Mouse (Mus musculus): ENCODE results near the gene Myef2.
"Not testable (repeated sequence)": the region's sequence is repeated elsewhere in the genome, so short reads cannot be mapped to it uniquely, and the experiment has no call there.

Myef2 gene

DNA sequence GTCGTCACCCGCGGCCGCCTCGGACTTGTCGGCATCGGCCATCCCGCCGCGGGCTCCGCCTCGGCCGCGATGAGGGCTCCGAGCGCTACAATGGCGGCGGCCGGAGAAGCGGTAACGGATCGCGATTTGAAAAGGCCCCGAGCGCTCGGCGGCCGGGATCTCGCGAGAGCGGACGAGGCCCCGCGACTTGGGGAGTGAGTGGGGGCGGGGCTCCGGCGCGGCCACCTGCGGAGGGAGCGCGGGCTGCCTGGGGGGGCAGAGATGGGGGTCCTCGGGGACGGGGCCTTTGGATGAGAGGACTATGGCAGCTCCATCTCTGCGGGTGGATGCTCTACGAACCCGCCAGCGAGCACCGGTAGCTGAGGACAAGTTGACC lies at the start of gene Myef2:
Myef2 (minus strand) TSS at position 185 of the 376 bp plus-strand sequence.
- DNase-seq (ENCODE audit: extremely low read depth, low read depth): no peak

DNA sequence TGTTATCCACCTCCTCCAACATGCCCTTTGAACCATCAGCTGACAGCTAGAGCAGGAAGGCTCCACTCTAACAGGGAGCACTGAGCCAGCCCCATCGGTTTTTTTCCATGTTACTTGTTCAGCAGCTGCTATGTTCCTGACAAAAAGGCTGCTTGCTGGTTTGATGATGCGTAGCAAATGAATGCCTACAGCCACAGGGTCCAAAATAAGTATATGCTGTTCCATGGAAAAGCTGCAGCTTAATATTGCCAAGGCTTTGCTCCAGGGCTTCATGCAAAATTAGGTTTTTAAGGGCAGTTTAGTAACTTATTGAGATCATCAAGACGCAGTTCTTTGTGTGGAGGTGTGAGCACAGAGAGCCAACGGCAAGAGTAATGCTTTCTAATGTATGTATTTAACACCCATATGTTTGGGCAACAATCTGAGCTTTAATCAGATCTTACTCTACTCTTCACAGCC lies 38.6 kb upstream of the Myef2 start:
- DNase-seq (ENCODE audit: extremely low read depth, low read depth): no peak

DNA sequence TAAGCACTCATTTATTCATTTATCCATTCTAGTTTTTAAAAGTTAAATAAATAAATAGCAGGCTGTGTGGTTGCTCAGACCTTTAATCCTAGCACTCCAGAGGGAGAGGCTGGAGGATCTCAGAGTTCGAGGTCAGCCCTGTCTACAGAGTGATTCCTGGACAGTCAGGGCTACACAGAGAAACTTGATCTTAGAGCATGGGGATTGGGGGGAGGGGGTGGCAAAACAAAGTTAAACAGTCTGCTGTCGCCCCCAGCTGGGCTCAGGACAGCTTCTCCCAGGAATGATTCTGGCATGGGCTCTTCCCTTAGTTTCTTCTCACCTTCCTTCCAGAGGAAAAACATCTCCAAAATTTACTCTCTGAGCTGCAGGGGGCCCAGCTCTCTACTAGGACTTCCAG lies 32.0 kb upstream of the Myef2 start:
- no peak for DNase-seq (ENCODE audit: extremely low read depth, low read depth)

DNA sequence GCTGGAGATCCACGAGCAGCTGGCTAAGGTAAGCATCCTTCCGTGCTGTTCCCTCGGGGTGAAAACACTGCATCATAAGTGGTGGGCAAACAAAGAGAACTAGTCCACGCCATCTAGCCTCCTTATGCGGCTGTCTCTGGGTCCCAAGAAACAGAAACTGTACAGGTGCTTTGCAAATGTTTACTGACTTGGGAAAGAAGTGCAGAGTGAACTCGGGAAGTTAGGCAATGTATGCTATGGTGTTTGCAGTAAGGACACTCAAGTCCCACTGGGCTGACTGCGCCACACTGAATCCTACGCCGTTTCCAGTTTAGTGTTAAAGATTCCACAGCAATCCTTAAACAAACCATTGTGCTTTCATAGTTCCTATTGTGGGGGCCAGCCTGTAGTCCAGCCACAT lies 30.8 kb upstream of the Myef2 start:
- DNase-seq (ENCODE audit: extremely low read depth, low read depth): no peak

DNA sequence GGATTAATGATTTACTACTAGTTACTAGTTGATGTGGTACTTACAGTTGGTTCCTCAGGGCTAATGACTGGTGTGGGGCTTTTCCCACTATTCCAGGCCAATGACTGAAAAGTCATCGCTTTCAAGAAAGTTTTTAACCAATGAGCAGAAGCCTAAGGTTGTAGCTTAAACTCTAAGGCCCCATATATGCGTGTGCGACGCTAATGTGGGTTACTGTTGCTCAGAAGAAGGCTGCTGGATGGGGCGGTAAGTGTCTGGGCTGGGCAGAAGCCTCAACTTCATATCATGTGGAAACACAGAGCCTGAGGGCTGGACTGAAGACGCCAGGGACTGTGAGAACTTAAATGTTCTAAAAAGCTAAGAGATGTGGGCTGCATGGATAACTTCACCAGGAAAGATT lies 28.9 kb upstream of the Myef2 start, which contains the start of gene Slc12a1:
Slc12a1 (plus strand) TSS at position 118 of the 400 bp plus-strand sequence.
- no peak for DNase-seq (ENCODE audit: extremely low read depth, low read depth)

DNA sequence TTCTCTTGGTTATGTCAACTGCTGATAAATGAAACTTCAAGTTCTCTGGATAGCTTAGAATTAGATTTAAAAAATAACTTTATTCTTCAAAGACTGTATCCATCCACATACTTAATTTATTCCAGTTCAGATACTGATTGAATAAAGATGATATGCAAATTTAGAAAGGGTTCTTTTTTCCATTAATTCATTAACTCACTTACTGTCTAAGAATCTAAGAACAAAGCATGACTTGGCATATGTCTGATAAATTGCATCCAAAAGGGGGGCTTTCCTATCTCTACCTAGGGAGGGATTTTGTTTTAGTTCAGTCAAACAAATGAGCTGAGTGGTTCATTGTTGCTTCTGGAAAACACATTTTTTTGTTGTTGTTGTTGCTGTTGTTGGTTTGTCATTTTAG lies 18.9 kb upstream of the Myef2 start:
- DNase-seq (ENCODE audit: extremely low read depth, low read depth): no peak

DNA sequence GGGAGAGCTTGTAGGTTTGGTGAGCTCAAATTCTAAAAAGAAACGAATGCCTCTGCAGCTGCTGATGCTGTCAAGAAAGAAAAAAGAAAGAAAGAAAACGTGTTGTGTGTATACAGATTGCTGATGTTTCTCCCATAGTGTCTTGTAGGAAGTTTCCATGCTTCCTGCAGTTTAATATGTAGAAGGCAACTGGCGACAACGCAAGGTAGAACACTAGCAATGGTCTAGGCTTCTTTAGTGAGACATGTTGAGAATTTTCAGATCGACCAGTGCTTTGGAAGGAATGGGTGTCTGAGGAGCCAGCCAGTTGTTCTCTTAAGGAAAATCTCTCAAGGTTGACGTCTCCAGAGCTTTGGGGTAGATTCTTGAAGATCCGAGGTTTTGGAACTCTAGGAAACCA lies 13.4 kb upstream of the Myef2 start:
- no peak for DNase-seq (ENCODE audit: extremely low read depth, low read depth)

DNA sequence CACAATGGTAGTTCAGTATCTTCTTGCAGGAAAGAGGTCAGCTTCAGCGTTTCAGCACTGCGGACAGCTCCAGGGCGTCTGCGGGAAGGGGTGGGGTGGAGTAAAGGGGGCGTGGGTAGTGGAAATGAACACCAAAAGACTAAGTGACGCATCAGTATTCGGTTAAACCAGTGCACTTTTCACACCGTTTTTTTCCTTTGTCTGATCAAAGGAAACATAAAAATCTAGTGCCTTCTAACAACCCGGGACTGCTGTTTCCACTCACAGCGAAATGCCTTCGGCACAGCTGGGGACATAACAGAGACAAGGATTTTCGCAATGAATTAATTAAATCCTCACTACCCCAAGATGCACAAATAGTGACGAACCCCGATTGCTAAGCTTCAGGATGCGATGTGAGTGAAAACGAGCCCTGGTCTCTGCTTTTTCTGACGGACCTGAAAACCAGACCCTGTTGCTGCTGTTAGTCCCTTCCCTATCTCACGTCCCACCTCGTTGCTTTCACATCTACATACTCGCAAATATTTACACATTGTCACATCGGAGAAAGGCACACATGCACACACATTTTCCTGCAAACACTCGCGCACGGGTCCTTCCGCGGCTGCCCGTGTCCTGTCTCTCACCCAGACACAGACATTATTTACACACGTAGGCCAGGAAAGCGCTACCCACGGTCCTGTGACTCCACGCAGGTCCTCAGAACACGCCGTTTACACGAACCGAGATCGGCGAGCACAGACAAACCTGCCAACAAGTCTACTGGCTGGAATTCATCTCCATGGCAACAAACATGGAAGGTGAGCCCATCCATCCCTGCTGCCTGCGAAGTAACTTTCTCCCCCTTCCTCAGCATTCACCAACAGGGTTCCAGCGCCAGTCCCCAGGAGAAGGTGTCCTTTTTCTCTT lies 12.7 kb upstream of the Myef2 start, which contains the start of gene Ctxn2:
Ctxn2 (plus strand) TSS at position 790 of the 909 bp plus-strand sequence.
- DNase-seq (ENCODE audit: extremely low read depth, low read depth): no peak

DNA sequence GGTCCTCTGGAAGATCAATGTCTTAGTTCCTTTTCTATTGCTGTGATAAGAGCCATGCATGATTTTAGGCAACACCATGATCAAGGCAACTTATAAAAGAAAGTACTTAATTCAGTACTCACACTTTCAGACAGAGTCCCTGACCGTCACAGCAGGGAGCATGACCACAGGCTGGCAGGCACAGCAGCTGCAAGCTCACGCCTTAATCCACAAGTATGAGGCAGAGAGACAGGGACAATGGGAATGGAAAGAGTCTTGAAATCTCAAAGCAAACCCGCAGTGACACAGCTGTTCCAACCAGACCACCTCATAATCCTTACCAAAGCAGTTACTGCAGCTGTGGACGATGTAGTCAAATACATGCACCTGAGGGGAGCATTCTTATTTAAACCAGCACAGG lies 10.7 kb upstream of the Myef2 start:
- no peak for DNase-seq (ENCODE audit: extremely low read depth, low read depth)

DNA sequence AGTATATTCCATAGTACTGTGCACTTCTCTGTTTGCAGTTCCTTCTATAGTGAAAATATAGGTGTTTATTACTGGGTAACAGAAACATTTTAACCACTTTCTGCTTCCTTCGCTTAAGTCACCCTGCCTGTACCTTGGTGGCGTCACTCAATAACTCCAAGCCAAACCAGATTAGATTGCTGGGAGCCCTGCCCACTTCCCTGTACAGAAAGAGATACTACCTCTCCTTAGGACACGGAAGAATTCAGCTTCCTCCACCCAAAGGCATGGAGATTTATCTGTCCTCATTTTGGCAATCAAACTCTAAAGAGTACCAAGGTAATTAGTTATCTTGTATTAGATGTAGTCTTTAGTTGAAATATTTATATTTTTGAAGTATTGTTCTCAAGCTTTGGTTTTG lies 3.3 kb upstream of the Myef2 start:
- no peak for DNase-seq (ENCODE audit: extremely low read depth, low read depth)

DNA sequence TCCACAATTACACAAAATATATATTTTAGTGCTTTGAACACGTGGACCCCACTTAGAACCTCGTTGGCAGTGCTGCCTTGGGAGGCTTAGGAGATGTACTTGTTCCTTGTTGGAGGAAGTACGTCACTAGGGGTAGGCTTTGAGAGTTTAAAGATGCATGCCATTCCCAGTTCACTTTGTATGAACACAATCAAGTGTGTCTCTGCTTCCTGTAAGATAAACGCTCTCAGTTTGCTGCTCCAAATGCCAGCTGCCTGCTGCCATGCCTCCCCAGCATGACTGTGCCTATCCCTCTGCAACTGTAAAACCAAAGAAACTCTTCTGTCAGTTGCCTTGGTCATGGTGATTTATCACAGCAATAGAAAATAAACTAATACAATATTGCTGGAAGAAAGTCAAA lies 2.4 kb upstream of the Myef2 start:
- peak; percentile 43 for DNase-seq (ENCODE audit: extremely low read depth, low read depth)

DNA sequence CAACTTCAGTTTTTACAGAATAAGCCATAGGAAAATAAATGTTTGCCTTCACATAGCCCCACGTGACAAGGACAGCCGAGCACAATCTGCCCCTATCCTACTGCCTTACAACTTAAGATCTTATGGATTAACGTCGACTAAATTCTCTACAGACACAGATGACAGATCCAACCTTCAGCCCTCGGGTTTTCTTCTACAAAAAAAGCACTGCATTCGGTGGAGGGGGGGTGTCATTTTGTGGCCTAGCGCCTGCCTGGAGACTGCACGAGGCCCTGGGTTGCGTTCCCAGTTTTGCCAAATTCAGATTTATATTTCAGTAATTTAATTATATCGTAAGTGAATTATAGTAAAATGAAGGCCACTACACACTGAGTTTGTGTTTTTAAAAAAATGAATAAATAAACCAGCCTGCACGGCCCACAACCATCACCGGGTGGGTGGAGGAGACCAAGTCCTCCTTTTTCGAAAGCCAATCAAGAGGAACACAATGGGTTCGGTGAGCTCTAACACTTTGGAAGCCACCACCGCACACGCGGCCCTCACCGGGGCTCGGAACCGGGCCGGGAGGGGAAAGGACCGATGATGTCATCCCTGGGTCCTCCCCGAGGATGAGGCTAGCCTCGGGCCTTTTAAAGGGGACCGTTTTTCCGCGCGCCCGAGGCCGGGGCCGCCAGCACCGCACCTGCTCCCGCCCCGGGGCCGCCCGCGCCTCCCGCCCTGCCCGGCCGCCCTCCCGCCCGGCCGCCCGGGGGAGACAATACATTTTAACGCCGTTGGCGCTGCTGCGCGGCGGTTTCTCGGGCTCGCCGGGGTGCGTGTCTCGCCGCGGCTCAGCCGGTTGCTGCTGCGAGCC lies 611 bp downstream of the Myef2 start:
- DNase-seq (ENCODE audit: extremely low read depth, low read depth): no peak

DNA sequence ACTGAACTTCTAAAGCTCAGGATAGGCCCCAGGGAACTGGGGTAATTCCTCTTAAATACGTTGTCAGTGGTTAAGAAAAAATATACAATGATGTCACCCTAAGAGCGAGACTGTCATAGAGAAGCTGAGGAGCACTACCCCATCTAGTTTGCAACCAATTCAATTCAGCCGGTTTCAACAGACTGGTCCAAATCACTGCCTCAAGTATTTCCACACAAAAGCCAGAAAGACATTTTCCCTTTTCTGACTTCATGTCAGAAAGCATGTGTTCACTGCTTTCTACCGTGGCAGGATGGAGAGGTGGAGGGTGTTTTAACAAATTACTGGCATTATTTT lies 1.2 kb downstream of the Myef2 start:
- DNase-seq (ENCODE audit: extremely low read depth, low read depth): no peak

DNA sequence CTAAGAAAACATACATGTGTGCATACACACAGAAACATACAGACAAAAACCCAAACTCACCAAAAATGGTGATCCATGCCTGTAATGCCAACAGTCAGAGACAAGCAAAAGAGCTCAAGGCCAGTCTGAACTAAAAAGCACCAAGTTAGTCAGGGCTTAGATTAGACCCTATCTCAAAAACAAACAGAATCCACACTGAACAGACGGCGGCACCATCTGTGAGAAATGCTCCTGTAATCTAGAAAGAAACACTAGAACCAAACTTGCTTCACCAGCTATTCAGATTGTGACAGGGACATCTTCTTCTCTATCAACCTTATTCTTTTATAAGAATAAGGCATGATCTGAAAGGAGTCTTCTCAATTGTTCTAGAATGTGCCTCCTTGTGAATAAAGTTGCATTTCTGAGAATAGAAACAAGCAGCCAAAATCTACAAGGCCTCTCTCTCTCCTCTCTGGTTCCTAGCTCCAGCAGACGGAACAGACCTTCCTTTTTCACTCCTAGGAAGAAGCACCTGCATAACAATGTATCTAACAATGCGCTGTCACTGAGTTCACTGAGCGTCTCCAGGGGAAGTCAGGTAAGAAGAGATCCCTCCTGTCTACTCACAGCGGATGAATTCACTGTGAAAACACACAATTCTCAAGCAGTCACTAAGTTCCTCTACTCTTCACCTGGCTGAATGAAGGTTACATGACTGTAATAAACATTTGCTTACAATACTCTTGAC lies 3.9 kb downstream of the Myef2 start:
- DNase-seq (ENCODE audit: extremely low read depth, low read depth): no peak

DNA sequence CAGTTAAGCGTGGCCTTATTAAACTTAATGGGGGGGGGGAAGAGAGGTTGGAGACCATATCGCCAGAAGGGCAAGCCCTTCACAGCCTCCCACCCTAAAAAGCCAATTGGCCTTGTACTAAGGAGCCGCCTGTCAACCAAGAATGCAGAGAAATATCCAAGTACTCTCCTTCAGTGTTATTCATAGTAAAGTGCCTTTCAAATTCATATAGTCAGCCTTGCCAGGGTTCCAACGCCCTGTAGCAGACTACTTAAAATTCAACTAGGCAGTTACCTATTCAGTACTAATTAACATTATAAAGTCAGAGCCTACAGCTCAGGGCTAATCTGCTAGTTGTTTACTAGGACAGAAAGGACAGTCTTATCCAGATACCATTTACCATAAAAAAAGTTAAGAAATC lies 16.9 kb downstream of the Myef2 start:
- not testable (repeated sequence) for DNase-seq (ENCODE audit: extremely low read depth, low read depth)

DNA sequence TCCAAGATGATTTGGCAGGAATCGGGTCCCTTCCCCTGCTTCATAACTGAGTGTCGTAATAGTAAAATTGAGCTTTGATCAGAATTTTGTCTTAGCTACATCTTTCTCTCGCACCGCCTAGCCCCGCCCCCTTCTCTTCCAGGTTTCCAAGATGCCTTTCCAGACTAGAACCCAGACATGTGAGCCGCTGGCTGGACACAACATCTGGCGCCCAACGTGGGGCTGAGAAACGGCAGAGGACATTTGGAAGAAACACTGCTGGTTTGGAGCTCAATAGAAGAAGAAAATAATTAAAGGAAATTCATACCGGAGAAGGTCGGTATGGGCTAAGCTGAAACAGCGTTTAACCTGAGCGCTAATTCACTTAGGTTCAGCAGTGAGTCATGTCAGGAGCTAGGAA lies 19.0 kb downstream of the Myef2 start:
- DNase-seq (ENCODE audit: extremely low read depth, low read depth): not testable (repeated sequence)

DNA sequence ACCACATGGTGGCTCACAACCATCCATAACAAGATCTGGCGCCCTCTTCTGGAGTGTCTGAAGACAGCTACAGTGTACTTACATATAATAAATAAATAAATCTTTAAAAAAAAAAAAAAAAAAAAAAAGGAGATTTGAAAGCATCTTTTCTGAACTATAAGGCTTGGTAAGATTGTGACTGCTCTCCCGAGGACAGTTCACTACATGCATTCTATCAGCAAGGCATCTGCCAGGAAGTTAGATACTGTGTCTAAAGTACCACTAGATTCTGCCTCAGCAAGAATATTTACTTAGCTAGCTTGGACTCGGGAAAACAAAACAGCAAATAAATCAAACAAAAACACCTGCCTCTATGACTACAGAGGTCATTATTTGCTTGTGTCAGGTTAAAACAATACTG lies 31.3 kb downstream of the Myef2 start:
- not testable (repeated sequence) for DNase-seq (ENCODE audit: extremely low read depth, low read depth)

DNA sequence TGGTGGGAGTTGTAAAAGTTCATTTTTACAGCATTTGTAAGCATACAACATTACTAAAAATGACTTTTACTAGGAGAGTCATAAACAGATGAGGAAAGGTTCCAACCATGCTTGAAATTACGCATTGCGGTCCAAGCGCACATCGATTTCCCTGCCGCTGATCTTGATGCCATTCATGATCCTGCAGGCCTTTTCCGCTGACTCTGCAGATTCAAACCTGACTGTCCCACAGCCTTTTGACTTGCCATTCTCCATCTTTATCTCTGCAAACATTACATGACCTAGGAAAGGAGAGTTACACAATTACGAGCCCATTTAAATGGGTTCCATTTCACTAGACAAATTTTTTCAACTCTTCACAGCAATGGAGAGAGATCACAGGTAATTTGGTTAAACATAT lies 34.7 kb downstream of the Myef2 start:
- no peak for DNase-seq (ENCODE audit: extremely low read depth, low read depth)

DNA sequence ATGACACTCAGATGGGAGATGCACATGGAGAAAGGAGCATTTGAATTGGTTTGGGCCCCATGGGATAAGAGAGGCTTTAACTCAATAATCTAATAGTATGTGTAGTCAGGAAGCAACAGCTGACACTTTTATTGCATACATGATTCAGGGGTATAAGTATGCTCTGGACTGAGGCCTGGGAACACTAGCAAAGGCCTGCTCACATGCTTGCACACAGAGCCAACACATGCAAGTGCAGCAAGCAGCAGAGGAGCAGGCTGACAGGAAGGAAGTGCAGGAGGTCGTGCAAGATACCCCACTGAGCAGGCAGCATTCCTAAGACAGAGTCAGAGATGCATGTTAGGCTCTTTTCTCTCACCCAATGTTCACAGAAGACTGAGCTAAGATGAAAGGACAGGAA lies 39.6 kb downstream of the Myef2 start:
- DNase-seq (ENCODE audit: extremely low read depth, low read depth): no peak

DNA sequence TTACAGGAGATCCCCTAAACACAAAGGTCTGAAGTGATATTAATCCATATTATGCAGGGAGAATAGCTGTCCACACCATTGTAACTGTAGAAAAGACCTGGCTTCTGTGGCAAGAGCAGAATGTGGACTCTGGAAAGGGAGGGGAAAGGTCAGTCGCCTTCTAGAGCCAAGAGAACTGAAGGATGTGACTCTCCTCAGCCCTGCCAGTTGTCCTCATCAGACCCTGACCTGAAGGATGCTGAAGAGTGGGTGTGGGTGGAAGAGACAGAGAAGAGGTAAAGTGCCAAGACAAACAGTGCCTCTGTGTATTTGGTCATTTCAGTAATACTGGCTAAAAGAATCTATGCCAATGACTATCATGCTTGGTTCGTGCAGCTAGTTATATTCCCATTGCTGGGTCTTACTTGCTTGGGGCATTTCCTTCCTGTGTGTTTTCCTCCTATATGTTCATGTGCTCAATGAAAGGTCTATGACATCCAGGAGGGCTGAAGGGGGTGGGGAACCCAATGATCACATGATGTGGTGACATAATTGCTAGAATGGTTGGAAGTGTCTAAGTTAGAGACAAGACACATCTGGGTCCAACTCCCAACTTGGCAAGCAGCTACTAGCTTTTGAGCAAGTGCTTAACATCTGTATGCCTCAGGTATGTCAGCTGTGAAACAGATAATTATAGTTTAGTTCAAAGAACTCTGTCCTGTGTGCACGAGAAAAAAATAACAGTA lies 50.2 kb downstream of the Myef2 start:
- DNase-seq (ENCODE audit: extremely low read depth, low read depth): no peak

DNA sequence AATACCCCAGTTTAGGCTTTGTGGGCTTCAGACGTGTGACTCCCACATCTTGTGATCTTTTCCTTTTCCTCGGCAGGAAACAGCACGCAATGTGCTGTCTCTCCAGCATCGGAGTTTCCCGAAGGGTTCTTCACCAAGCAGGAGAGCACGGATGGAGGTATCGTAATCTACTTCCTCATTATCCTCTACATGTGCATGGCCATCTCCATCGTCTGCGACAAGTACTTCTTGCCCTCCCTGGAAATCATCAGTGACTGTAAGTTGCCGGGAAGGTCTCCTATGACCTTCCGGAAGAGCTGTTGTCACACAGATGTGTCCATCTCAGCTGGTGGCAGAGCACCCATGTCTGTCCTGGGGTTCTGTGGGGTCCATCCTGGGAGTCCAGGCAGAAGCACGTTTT lies 54.8 kb downstream of the Myef2 start:
- DNase-seq (ENCODE audit: extremely low read depth, low read depth): peak; percentile 62

All from MEL-GATA-1-ER (cell line).